Mouse (Mus musculus) left cerebral cortex, postnatal 25 days (tissue): ENCODE data around the gene Tbc1d8. TPM values are rescaled to one million over a fixed set of nuclear protein-coding genes. Genes with fewer than 3 reads are reported as not detected.

Experiments used
- DNase-seq, 2 experiments: peaks; one replicate each; pipeline ENCODE4 v3.0.0; 2022; ENCODE audit warnings: low spot score in 2 of 2, mixed read lengths in 1 of 2
- intact Hi-C: fragments of 180-260 bp; cut with DNase I; formaldehyde crosslinking; loops from one replicate; pipeline ENCODE4 v1.15.1; 2025
- total RNA-seq, 2 experiments: library from RNA; stranded (reverse); gene quantifications; 2 replicates each; pipeline ENCODE4 v1.2.3; 2021

The Tbc1d8 gene
- total RNA-seq, 2 experiments from 2014 or later, result 14.2 to 23.3 TPM

DNA sequence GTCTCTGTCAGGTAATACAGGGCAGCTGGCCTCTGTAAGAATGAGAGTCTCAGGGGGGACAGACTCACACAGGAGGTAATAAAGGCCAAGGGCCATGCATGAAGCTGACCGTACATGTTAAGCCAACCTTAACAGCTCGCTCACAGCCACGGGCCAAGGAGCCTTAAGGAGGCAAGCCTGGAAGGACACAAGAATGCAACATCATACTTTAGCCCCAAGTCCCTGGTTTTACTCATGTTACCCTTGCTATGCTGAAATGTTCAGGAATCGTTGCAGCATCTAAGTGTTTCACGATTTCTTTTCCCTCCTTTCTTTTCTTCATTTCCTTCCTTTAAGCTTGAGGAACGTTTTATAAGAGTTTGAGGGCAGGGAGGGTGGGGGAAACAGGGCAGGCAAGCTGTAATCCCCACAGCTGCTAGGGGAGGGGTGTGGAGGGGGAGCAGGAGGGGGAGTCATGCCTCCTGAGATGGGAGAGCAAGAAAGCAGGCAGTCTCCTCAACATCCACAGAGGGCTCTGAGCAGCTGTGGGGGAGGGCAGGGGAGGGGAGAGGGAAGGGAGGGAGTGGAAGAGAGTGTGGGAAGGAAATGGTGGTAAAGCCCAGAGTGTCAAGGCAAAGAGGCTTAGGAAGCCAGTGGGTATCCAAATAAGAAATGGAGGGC lies 28.4 kb downstream of the Tbc1d8 start:
- DNase-seq, result no peak
- intact Hi-C loops, result no loop called here

DNA sequence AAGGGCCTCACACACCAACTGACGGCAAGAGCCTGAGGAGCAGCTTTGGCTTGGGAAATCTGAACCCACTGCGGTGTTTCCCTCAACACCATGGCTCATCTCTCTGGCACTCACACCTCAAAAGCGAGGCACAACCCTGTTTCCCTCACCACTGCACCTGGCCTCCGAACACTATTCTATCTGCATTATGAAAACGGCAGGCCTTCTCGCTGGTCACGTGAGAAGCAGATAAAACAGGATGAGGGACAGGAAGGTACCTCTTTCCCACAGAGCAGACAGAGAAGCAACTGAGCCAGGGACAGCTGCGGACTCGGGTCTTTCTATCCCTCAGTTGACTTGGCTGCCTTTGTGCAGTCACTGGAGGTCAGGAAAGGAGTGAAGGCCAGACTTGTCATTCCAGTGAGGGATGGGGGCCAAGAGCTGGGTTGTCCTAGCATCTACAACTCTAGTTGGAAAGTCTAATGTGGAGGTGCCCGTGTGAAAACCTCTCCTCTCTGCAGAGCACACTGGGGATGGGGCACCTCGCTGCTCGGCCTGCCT lies 29.2 kb downstream of the Tbc1d8 start:
- intact Hi-C loops, result no loop called here

DNA sequence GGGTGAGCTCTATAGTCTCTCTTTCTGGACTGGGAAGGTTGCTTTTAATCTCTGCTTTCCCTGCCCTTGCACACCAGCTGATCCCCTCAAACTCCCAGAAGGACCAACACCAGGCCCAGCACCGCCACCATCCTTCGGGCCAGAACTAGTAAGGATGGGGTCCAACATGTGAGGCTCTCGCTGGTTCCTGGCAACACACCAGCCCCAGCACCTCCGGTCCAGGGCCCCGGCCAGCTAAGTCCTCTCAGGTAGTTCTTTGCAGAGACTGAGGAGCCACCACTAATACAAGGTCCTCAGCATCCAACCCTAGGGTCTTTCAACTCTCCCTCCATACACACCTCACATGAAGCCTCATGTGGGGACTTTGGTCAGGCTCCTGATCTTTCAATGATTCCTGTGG lies 29.7 kb downstream of the Tbc1d8 start:
- no peak for DNase-seq
- intact Hi-C loops, result no loop called here

More for the DNA sequence above, 29.2 kb downstream of the Tbc1d8 start:
- DNase-seq, result no peak

DNA sequence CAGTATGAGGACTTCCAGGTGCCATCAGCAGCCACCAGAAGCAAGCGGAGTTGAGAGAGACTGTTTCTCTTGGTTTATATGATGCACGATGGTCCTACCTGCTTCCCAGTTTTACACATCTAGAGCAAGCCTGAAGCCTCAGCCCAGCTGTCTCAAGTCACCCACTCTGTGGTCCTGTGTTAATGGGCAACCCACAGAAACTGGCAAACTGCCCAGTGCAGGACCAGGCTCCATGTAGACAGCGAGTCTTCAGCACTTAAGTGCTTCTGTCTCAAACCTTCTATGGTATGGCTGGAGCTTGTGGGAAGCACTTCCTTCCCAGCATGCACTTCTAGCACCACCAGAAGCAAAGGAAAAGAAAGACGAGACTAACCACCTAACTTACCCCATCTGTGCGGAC lies 30.3 kb downstream of the Tbc1d8 start:
- intact Hi-C loops, result no loop called here
- DNase-seq, result no peak

DNA sequence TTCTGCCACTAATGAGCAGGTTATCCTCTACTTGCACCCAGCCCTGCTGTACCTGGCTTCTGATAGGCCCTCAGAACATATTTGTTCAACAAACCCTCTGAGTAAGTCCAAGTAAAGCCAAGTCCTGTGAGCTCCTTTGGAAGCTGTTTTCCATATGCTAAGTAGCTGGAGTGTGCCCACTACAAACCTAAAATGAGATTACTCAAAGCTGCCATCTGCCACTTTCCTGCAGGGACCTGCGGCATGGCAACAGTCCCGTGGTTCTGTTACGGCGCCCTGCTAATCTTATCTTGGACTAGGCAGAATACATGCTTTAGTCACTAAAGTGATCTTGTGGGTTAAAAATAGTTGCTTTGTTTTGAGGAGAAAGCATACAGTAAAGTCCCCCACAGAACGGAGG lies 32.4 kb downstream of the Tbc1d8 start:
- intact Hi-C loops, result loop anchor here (2.0 kb wide), 1 partner anchor 15 kb away; no protein-coding TSS in a partner anchor
- peak; percentile 71 to 97 for DNase-seq

DNA sequence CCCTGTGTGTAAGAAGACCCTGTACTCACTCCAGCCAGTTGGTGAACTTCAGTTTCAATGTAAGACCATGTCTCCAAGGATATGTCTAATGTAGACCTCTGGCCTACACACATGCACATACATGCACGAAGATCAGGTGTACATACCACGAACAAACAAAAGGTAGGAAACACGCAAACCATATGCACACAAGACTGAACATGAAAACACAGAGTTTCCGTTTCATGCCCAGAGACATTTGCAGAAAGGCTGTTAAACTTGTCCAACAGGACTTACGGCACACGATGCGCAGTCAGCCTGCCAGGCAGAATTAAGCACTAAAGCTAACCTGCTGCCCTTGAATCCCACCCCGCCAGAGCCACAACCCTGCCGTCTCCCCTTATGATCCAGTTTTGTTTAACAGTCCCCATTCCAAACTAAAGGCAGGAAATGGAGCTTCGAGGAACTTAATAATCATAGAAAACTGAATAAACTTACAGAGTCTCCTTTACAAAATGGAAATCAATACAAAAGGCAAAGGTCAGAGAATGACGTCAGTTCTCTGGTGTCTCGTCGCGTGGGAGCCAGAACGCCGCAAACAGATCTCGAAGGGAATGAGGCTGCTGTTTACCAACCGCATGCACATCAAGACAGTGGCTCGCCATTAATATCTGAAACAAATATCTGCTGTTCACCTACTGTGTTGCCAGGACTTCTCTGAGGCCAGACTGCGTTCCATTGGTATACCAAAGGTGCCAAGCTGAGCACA lies 33.1 kb downstream of the Tbc1d8 start:
- no peak for DNase-seq
- intact Hi-C loops, result loop anchor here (2.0 kb wide), 1 partner anchor 15 kb away; no protein-coding TSS in a partner anchor

DNA sequence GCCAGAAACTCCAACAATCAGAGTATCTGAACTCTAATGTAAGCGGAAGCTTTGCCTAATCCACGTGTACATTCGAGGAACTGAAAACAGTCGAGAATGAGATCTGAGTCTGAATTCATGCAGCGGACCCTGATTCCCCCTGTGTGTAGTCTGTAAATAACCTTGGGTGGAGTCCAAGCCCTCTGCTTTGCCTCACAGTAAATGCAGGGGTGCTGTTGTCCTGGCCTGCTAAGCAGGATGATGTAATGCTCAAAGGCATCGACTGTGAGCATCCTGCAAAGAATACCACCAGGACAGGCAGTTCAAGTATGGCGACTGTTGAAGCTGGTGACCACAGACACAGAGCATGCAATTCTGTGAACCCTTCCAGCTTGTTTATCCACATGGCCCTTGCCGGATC lies 34.8 kb downstream of the Tbc1d8 start:
- DNase-seq, result no peak
- intact Hi-C loops, result loop anchor here (5.0 kb wide), 1 partner anchor 34 kb away; the partner anchor contains the start of gene Tbc1d8

DNA sequence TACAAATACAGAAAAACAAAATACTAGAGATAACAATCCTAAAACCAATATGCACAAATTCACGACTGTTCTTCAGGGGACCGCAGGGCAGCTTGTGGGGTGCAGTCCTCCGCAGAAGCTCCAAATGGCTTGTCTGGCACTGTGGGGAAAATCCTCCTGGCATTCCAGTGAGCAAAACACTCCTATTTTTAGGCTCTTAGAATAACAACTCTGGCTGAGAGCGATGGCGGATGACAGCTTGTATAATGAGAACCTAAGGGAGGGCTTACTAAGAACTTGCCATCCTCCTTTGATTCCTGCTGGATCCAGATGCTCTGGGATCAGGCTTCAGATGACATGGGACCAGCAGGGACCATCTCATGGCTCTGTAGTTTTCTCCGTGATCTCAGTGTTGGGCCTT lies 36.9 kb downstream of the Tbc1d8 start:
- peak; percentile 56 to 85 for DNase-seq
- intact Hi-C loops, result loop anchor here (5.0 kb wide), 1 partner anchor 36 kb away; the partner anchor contains the start of gene Tbc1d8

DNA sequence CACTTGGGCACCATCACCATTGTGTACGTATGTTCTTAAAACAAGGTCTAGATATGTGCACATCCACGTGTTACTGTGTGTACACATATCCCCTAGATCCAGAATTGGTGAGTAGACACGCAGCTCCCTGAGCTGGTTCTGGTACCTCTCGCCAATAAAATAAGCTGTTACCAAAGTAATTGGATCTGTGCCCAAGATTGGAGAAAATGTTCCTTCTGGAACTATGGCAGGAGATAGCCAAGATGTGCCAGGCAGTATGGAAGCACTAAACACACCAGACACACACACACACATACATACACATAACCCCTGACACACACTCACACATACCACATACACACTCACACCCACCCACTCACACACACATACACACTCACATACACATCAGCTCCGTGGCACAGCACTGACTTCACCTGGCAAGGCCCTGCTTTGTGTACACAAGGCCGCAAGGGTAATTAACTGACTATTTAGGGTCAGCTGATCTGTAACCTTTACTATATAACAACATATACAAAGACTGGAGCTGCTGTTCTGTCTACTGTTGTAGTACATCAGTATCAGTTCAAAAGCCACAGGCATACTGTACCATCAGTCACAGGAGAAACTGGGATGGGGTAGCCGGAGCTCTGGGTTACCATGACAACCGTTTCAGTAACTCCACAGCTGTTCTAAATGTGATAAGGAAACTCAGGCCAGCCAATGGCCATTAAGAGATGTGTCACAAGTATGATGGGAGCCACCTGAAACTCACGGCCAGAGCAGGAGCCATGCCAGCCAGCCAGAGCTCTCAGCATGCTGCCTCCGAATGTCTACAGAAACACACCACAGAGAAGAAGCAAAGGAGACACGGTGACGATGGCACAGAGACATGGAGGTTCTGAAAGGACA lies 38.6 kb downstream of the Tbc1d8 start:
- peak in 1 of 2 experiments; percentile 27 for DNase-seq
- intact Hi-C loops, result loop anchor here (5.0 kb wide), 1 partner anchor 37 kb away; the partner anchor contains the start of gene Tbc1d8

DNA sequence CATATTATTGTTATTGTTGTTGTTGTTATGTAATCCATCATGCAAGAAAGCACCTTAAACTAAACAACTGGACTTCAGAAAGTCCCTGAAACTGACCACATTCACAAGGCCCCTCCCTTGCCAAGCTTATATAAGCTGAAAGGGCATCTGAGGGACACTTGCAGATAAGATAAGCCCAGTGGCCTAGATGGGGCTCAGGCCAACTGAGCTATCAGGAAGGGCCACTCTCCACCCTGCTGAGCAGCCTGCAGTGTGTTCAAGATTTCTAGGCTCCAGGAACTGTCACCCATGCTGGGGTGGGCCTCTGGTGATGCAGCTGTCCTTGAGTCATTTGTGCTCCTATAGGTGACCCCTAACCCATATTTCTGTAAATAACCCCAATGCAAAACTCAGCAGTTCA lies 39.9 kb downstream of the Tbc1d8 start:
- intact Hi-C loops, result no loop called here
- no peak for DNase-seq

DNA sequence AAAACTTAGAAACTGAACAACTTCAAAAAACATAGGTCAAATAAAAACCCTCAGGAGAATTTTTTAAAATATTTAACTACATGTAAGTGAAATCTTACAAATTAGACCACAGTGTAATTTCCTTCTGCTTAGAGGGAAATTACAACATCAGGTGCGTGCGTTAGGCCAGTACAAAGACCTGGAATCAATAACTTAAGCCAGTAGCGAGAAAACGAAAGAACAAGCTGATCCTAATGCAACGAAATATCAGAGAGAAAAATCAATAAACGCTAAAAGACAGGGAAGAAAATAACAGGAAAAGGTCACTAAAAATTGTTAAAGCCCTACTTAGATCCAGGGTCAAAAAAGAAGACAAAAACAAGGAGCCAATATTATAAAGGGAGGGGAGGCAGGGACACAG lies 44.3 kb downstream of the Tbc1d8 start:
- no peak for DNase-seq
- intact Hi-C loops, result no loop called here

DNA sequence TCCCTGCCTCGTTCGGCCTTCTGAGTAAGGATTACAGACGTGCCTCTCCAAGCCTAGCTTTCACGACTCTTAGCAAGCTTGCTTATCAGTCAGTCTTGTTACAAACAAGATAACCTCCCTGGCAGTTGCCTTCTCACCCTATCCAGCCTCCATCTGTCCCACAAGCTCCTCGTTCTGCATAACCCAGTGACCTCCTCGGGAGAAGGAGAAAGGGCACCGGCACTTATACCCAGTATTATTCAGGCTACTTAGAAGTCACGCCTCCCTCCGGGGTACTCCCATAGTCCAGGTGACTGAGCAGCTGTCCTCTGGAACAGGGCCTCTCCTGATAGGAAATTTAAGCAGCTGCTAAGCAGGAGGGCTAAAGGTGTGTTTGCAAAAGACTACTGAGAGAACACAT lies 48.5 kb downstream of the Tbc1d8 start:
- intact Hi-C loops, result no loop called here
- no peak for DNase-seq

DNA sequence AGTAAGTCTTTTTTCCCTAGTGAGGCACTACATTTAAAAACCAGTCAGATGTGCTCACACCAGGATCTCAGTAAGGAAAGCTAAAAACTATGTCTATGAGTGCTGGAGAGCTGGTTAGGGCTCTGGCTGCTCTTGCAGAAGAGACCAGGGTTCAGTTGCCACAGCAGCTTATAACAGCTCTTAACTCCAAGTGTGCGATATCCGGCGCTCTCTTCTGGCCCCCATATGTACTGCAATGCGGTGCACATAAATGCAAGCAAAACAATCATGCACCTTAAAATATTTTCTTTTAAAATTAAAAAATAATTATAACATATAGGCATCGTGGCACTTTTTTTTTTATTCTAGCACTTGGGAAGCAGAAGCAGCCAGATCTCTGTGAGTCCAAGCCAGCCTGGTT lies 49.5 kb downstream of the Tbc1d8 start:
- no peak for DNase-seq
- intact Hi-C loops, result no loop called here

DNA sequence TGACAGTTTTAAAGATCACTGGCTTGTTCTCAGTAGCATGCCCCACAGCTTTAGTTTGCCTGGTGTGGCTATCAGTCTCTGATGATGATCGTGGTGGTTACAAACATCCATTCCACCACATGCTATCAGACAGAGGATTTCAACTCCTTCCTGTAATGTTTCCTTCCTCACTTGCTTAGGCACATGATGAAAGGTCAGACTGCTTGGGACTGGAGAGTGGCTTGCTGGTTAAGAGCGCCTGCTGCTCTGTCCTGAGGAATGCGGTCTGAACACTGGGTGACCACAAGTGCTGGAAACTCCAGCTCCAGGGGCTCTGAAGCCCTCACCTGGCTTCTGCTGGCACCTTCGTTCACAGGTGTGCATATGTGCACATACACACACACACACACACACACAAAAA lies 50.3 kb downstream of the Tbc1d8 start:
- intact Hi-C loops, result no loop called here
- no peak for DNase-seq

DNA sequence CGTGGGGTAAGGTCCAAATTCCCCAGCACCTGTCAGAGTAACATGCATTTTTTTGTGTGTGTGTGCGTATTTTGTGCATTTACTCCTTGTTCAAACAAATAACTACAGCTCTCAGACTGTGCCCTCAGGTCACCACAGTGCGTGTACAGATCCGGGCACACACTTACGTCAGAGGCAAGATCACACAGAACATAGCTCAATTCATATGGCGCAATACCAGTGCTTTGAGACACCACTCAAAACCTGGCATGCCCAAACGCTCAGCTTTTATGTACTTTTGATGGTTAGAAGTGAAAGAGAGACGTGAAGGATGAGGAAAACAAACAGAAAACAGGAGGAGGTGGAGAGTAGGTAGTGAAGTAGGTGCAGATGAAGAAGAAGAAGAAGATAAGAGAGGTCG lies 53.1 kb downstream of the Tbc1d8 start:
- intact Hi-C loops, result no loop called here
- no peak for DNase-seq

DNA sequence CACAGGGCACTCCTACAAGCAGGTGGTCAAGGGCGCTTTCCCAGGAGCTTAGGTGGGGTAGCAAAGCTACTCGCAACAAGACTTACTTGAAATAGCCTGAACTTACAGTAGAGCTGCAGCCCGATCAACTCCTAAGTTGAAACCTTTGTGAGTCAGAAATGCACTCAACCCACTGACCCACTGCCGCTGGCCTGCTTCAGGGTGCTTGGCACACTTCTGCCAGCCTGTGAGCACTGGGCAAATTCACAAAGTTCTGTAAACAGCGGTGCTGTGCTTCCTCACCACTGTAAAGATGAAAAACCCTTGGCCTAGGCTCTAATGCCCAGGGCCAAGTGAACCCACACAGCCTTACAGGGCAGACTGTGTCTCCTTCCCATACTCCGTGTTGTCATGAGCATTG lies 57.6 kb downstream of the Tbc1d8 start:
- DNase-seq, result no peak
- intact Hi-C loops, result no loop called here

DNA sequence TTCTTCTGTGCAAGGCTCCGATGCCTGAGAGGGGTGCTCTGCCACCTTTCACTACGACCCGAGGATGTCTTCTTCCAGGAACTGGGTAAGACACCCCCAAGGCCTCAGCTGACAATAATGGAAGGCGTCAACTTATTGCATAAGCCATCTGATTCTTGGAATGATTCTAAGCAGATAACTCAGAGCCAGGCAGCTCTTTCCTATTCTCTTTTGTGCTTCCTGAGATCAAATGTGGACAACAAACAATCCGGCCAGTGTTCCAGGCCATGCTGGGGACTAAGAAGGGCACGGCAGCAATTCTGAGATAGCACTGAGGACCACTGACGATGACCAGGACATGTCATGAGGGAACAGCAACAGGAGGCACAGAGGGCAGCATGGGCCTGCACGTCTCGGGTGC lies 59.7 kb downstream of the Tbc1d8 start:
- intact Hi-C loops, result no loop called here
- DNase-seq, result no peak

DNA sequence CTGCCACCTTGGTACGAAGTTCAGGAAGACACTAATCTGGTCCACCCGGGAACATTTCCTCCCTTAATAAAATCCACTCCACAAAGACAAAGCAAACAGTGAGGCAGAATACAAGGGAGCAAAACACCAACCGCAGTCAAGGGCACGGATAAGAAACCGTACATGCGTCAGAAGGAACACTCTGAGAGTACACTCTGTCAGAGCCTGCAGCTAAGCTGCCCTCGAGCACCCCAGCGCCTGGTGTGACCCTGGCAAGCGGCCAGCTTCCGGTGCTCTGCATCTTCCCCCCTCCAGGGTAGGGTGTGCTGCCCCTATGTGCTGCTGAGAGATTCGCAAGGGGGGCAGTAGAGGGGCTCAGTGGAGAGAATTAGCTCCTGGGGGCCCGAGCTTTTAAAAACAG lies 60.7 kb downstream of the Tbc1d8 start:
- no peak for DNase-seq
- intact Hi-C loops, result no loop called here

DNA sequence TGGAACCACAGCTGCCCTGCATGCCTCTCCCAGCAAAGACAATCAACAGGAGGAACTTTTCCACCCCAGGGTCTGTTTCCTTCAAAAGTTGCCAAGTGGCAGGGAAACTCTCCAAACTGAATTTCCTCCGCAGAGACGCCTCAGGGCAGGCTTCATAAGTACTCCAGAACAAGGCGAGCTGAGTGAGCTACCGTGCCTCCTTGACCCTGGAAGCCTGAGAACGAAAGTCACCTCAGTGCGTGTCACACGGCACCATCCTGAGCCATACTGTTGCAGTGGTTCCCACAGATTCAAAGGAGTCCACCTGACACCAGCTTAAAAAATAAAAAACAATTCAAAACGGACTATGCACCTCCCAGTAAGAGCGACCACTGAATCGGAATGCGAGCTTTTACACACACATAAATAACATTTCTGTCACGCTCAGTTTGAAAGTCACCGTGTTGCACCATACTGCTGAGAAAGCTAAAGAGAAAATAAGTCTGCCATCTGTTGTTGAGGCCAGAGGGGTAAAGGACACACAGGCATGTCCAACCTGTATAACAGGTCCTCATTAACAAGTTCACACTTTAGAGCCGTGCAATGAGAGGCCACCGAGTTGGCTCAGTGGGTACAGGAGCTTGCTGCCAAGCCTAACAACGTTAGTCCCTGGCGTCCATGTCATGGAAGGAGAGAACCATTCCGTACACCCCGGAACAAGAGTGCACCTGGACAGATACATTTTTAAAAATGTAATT lies 68.3 kb downstream of the Tbc1d8 start:
- intact Hi-C loops, result no loop called here
- DNase-seq, result no peak
